Mouse (Mus musculus): ENCODE data around the gene Chml. TPM values are rescaled to one million over a fixed set of nuclear protein-coding genes. Genes with fewer than 3 reads are reported as not detected.

The Chml gene
- total and polyA plus RNA-seq, 3 experiments, result 4.4 to 16.0 TPM; not detected in 1

DNA sequence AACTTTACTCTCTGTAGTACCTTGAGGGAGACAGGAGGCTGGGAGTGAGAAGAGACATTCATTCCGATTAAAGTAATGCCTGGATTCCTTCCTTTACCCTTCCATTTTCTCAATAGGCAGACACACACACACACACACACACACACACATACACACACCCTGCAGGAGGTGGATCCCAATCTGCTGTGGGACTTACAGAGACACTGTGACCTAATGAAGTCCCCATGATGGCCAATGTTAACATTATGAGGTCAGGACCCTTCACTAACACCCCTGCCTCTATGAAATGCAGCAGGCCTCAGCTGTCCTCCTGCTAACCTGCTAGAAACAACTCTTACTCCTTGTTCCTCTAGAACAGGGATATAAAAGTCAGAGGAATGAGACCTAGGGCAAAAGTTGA, 5.6 kb upstream of the Chml start, which contains the start of gene Wdr64:
Gene Wdr64 (plus strand): TSS at position 301 of the 400 bp plus-strand sequence.
- Histone ChIP-seq H3K27ac (ENCODE audit: control insufficient read depth, low read depth, low read length) (no peak within 1 kb of the TSS), H3K27me3 (ENCODE audit: control insufficient read depth in 1 of 2, insufficient read depth in 2 of 2, low read length in 2 of 2) (no peaks in the 10 kb centered on the region), H3K9me3 (replicated peaks; ENCODE audit: insufficient read depth, low read length) (no peaks in the 10 kb centered on the region), H3K36me3 (ENCODE audit: control insufficient read depth in 1 of 2, insufficient read depth in 2 of 2, low read length in 2 of 2) (no peaks in the 10 kb centered on the region), H3K4me1 (ENCODE audit: control insufficient read depth in 1 of 2, insufficient read depth in 2 of 2, low read length in 2 of 2) (no peaks in the 10 kb centered on the region), H3K79me2 (ENCODE audit: control insufficient read depth, insufficient read depth, low read length, poor library complexity) (no peaks in the 10 kb centered on the region), H3K4me3 (ENCODE audit: control insufficient read depth in 1 of 2, insufficient read depth in 1 of 2, low read depth in 2 of 2, low read length in 2 of 2) (no peak within 1 kb of the TSS), H3K9ac (ENCODE audit: control insufficient read depth, low read depth, low read length, poor library complexity, severe bottlenecking) (no peak within 1 kb of the TSS)
- DNase-seq (ENCODE audit: low read depth, low spot score), result no peak
- TF ChIP-seq ZNF384 (IDR thresholded peaks at IDR 0.05; ENCODE audit: low read depth, low read length), result no peak
- TF ChIP-seq GATA1 (IDR thresholded peaks at IDR 0.05; ENCODE audit: low read depth, low read length), result no peak
- TF ChIP-seq MAFK (IDR thresholded peaks at IDR 0.05; ENCODE audit: borderline replicate concordance, low read depth, low read length), result no peak
- no peak for TF ChIP-seq MXI1 (IDR thresholded peaks at IDR 0.05; ENCODE audit: low read depth, low read length)
- no peak for TF ChIP-seq ELF1 (IDR thresholded peaks at IDR 0.05; ENCODE audit: low read depth, low read length)
- TF ChIP-seq TCF12 (IDR thresholded peaks at IDR 0.05; ENCODE audit: low read depth, low read length), result no peak
- TF ChIP-seq TBP (IDR thresholded peaks at IDR 0.05; ENCODE audit: low read depth, low read length), result no peak
- no peak for TF ChIP-seq JUND (IDR thresholded peaks at IDR 0.05; ENCODE audit: low read depth, low read length)
- TF ChIP-seq CTCF (IDR thresholded peaks at IDR 0.05 in 2 of 3, conservative IDR thresholded peaks at IDR 0.05 in 1 of 3; ENCODE audit: control insufficient read depth in 1 of 3, insufficient read depth in 1 of 3, low read depth in 2 of 3, low read length in 3 of 3, poor library complexity in 1 of 3, severe bottlenecking in 1 of 3), result no peak
- TF ChIP-seq TAL1 (IDR thresholded peaks at IDR 0.05; ENCODE audit: low read length), result no peak
- no peak for TF ChIP-seq EP300 (IDR thresholded peaks at IDR 0.05; ENCODE audit: low read depth in 1 of 2, low read length in 2 of 2)
- TF ChIP-seq SMC3 (IDR thresholded peaks at IDR 0.05; ENCODE audit: low read depth, low read length), result no peak
- no peak for TF ChIP-seq BHLHE40 (IDR thresholded peaks at IDR 0.05; ENCODE audit: borderline replicate concordance, low read depth, low read length)
- TF ChIP-seq ETS1 (IDR thresholded peaks at IDR 0.05; ENCODE audit: low read depth, low read length), result no peak
- no peak for TF ChIP-seq SIN3A (IDR thresholded peaks at IDR 0.05; ENCODE audit: low read length)

DNA sequence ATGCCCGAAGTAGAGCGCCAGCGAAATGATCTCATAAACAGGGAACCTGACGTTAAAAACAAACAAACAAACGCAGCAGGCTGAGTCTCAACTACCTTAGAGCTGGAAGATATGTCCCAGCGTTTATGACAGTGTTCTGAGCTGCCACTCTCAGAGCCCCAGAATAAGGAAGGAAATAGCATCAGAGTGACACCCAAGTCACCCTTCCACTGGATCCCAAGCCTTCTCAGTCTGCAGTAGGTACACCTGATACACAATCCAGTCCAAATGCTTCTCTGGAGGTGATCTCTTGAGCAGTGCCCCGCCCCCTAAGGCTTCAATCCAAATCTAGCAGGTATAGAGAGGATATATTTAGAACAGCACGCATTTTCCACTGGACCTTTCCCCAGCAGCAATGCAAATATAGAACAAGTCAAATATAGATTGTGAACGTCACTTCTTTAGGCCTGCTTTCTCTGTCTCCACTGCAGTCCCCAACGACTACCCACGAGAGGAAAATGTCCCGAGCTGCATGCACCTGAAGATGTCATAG, 794 bp upstream of the Chml start:
- Histone ChIP-seq H3K79me2 (ENCODE audit: control insufficient read depth, insufficient read depth, low read length, poor library complexity) (peaks cover 6% of the 10 kb centered on the region), H3K4me3 (ENCODE audit: control insufficient read depth in 1 of 2, insufficient read depth in 1 of 2, low read depth in 2 of 2, low read length in 2 of 2) (peak overlapping the region; percentile 82 to 91), H3K27ac (ENCODE audit: control insufficient read depth, low read depth, low read length) (no peak overlapping the region), H3K9ac (ENCODE audit: control insufficient read depth, low read depth, low read length, poor library complexity, severe bottlenecking) (peak overlapping the region; percentile 71), H3K27me3 (ENCODE audit: control insufficient read depth in 1 of 2, insufficient read depth in 2 of 2, low read length in 2 of 2) (no peaks in the 10 kb centered on the region), H3K9me3 (replicated peaks; ENCODE audit: insufficient read depth, low read length) (no peaks in the 10 kb centered on the region), H3K4me1 (ENCODE audit: control insufficient read depth in 1 of 2, insufficient read depth in 2 of 2, low read length in 2 of 2) (no peaks in the 10 kb centered on the region; a peak in 2 of 4 replicates), H3K36me3 (ENCODE audit: control insufficient read depth in 1 of 2, insufficient read depth in 2 of 2, low read length in 2 of 2) (peaks cover 0 to 13% of the 10 kb centered on the region in 2 experiments; a peak in 2 of 4 replicates)
- TF ChIP-seq MXI1 (IDR thresholded peaks at IDR 0.05; ENCODE audit: low read depth, low read length) (peak; percentile 6; the same call in 1 of the 2 replicates), SIN3A (IDR thresholded peaks at IDR 0.05; ENCODE audit: low read length) (0 out of 2 replicates have a peak, but pooled peaks have one; percentile 25), JUND (IDR thresholded peaks at IDR 0.05; ENCODE audit: low read depth, low read length) (no peak)
- peak; percentile 50 for DNase-seq (ENCODE audit: low read depth, low spot score)
